Mouse (Mus musculus) limb, embryonic 12.5 days (tissue): ENCODE results near the gene Neurog3. TPM values are rescaled to one million over a fixed set of nuclear protein-coding genes. Genes with fewer than 3 reads are reported as not detected.

Experiments used
- ATAC-seq: fragments of 200-750 bp; cut with Nextera tagmentation; 2 replicates; pipeline ENCODE4 v1.8.0; 2017; ENCODE audit warnings: low read depth, moderate TSS enrichment; ENCODE audit not compliant: insufficient number of reproducible peaks, insufficient read depth, low FRiP score, low TSS enrichment
- H3K27ac ChIP-seq: fragments of 300-500 bp; sonication (generic); 2 replicates; pipeline ENCODE4 v1.5.1; 2016; ENCODE audit warnings: mild to moderate bottlenecking, moderate library complexity
- H3K27me3 ChIP-seq: fragments of 300-500 bp; sonication (generic); 2 replicates; pipeline ENCODE4 v1.6.1; 2016; ENCODE audit warnings: mild to moderate bottlenecking, moderate library complexity
- H3K36me3 ChIP-seq: fragments of 300-500 bp; sonication (generic); 2 replicates; pipeline ENCODE4 v1.6.1; 2016; ENCODE audit warnings: mild to moderate bottlenecking, moderate library complexity
- H3K4me1 ChIP-seq: fragments of 300-500 bp; sonication (generic); replicated peaks from 2 replicates; pipeline ENCODE4 v1.6.1; 2016
- H3K4me2 ChIP-seq: fragments of 300-500 bp; sonication (generic); 2 replicates; pipeline ENCODE4 v1.6.1; 2016; ENCODE audit warnings: mild to moderate bottlenecking, moderate library complexity
- H3K4me3 ChIP-seq: fragments of 300-500 bp; sonication (generic); replicated peaks from 2 replicates; pipeline ENCODE4 v1.5.1; 2016; ENCODE audit warnings: mild to moderate bottlenecking
- H3K9ac ChIP-seq: fragments of 300-500 bp; sonication (generic); replicated peaks from 2 replicates; pipeline ENCODE4 v1.6.1; 2016; ENCODE audit warnings: mild to moderate bottlenecking, moderate library complexity
- H3K9me3 ChIP-seq: fragments of 300-500 bp; sonication (generic); 2 replicates; pipeline ENCODE4 v1.6.1; 2016; ENCODE audit warnings: mild to moderate bottlenecking, moderate library complexity
- WGBS: fragments of 180-500 bp; shearing (Covaris S2); methylation state at CpG from one replicate; pipeline ENCODE4 v1.1.7; 2016; 5-methylcytosine and 5-hydroxymethylcytosine counted together
- polyA plus RNA-seq: library from polyadenylated mRNA; unstranded; fragments of >200 nt; fragmentation: Nextera tagmentation; extraction: Ambion mirVana; gene quantifications from 2 replicates; pipeline ENCODE4 v1.2.1, GENCODE M21; 2016

Gene Neurog3
- not detected in 2 replicates for polyA plus RNA-seq

GRCm38 (mm10) chr10:62132691-62133281 lies at the start of gene Neurog3:
TSS of gene Neurog3 (plus strand) at chr10:62133090.
- WGBS = under 1% methylated on average over 29 of the region's 29 CpGs
- H3K27ac ChIP-seq = no peak within 1 kb of the TSS
- H3K4me1 ChIP-seq = peaks cover 17% of the 10 kb centered on the region
- H3K27me3 ChIP-seq = peaks cover 99% of the 10 kb centered on the region
- H3K9me3 ChIP-seq = no peaks in the 10 kb centered on the region
- no peak for ATAC-seq
- peak within 1 kb of the TSS; percentile 33 for H3K4me3 ChIP-seq
- H3K36me3 ChIP-seq = no peaks in the 10 kb centered on the region
- peak within 1 kb of the TSS; percentile 58 for H3K4me2 ChIP-seq
- no peak within 1 kb of the TSS for H3K9ac ChIP-seq

- ATAC-seq = no peak
- no peak overlapping the region for H3K9ac ChIP-seq
- 57% methylated on average over 2 of the region's 2 CpGs for WGBS
- H3K4me1 ChIP-seq = no peaks in the 10 kb centered on the region
- H3K9me3 ChIP-seq = no peaks in the 10 kb centered on the region
- H3K27me3 ChIP-seq = no peaks in the 10 kb centered on the region
- H3K27ac ChIP-seq = no peak overlapping the region
- no peaks in the 10 kb centered on the region for H3K36me3 ChIP-seq
- no peak overlapping the region for H3K4me3 ChIP-seq
- H3K4me2 ChIP-seq = no peak overlapping the region
These were observed 46.8 kb upstream of the Neurog3 start for GRCm38 (mm10) chr10:62086044-62086443.

- no peak overlapping the region for H3K4me2 ChIP-seq
- no peak overlapping the region for H3K9ac ChIP-seq
- ATAC-seq = no peak
- no peak overlapping the region for H3K27ac ChIP-seq
- H3K4me1 ChIP-seq = no peaks in the 10 kb centered on the region
- no peaks in the 10 kb centered on the region for H3K36me3 ChIP-seq
- H3K9me3 ChIP-seq = no peaks in the 10 kb centered on the region
- 89% methylated on average over 5 of the region's 5 CpGs for WGBS
- no peak overlapping the region for H3K4me3 ChIP-seq
- no peaks in the 10 kb centered on the region for H3K27me3 ChIP-seq
These were observed 46.1 kb upstream of the Neurog3 start for GRCm38 (mm10) chr10:62086826-62087225.

GRCm38 (mm10) chr10:62088411-62088810 lies 44.5 kb upstream of the Neurog3 start:
- Histone ChIP-seq H3K36me3 (no peaks in the 10 kb centered on the region), H3K4me1 (no peaks in the 10 kb centered on the region), H3K4me2 (no peak overlapping the region), H3K4me3 (no peak overlapping the region), H3K9me3 (no peaks in the 10 kb centered on the region), H3K27me3 (no peaks in the 10 kb centered on the region), H3K9ac (no peak overlapping the region), H3K27ac (no peak overlapping the region)
- ATAC-seq = no peak
- 84% methylated on average over 5 of the region's 5 CpGs for WGBS

GRCm38 (mm10) chr10:62089071-62089470 lies 43.8 kb upstream of the Neurog3 start:
- Histone ChIP-seq H3K36me3 (no peaks in the 10 kb centered on the region), H3K4me1 (no peaks in the 10 kb centered on the region), H3K9ac (no peak overlapping the region), H3K27ac (no peak overlapping the region), H3K4me3 (no peak overlapping the region), H3K27me3 (no peaks in the 10 kb centered on the region), H3K9me3 (no peaks in the 10 kb centered on the region), H3K4me2 (no peak overlapping the region)
- WGBS = 61% methylated on average over 7 of the region's 7 CpGs
- ATAC-seq = no peak

- no peaks in the 10 kb centered on the region for H3K4me1 ChIP-seq
- H3K4me2 ChIP-seq = no peak overlapping the region
- H3K27me3 ChIP-seq = no peaks in the 10 kb centered on the region
- no peaks in the 10 kb centered on the region for H3K36me3 ChIP-seq
- H3K27ac ChIP-seq = no peak overlapping the region
- H3K9ac ChIP-seq = no peak overlapping the region
- ATAC-seq = no peak
- H3K4me3 ChIP-seq = no peak overlapping the region
- H3K9me3 ChIP-seq = no peaks in the 10 kb centered on the region
These were observed 43.4 kb upstream of the Neurog3 start for GRCm38 (mm10) chr10:62089486-62089885.

- whole genome bisulfite sequencing = 80% methylated on average over 7 of the region's 7 CpGs
These were observed 39.0 kb upstream of the Neurog3 start for GRCm38 (mm10) chr10:62093903-62094302.

GRCm38 (mm10) chr10:62094401-62094800 lies 38.5 kb upstream of the Neurog3 start:
- no peak overlapping the region for H3K4me3 ChIP-seq

More at GRCm38 (mm10) chr10:62093903-62094302, 39.0 kb upstream of the Neurog3 start:
- no peaks in the 10 kb centered on the region for H3K9me3 ChIP-seq
- ATAC-seq = no peak
- H3K27ac ChIP-seq = no peak overlapping the region
- H3K4me1 ChIP-seq = no peaks in the 10 kb centered on the region
- no peaks in the 10 kb centered on the region for H3K27me3 ChIP-seq
- H3K4me2 ChIP-seq = no peak overlapping the region
- H3K9ac ChIP-seq = no peak overlapping the region
- H3K36me3 ChIP-seq = no peaks in the 10 kb centered on the region
- no peak overlapping the region for H3K4me3 ChIP-seq

GRCm38 (mm10) chr10:62099749-62100403 lies 33.0 kb upstream of the Neurog3 start:
- no peaks in the 10 kb centered on the region for H3K9me3 ChIP-seq
- no peak overlapping the region for H3K9ac ChIP-seq
- H3K36me3 ChIP-seq = no peaks in the 10 kb centered on the region
- H3K4me1 ChIP-seq = peaks cover 25% of the 10 kb centered on the region
- H3K4me3 ChIP-seq = no peak overlapping the region
- ATAC-seq = peak; percentile 43; the same call in 1 of the 2 replicates
- WGBS = 36% methylated on average over 10 of the region's 10 CpGs
- H3K4me2 ChIP-seq = peak overlapping the region; percentile 17; the same call in 1 of the 2 replicates
- H3K27me3 ChIP-seq = peaks cover 17% of the 10 kb centered on the region
- peak overlapping the region; percentile 59; the same call in 1 of the 2 replicates for H3K27ac ChIP-seq

More at GRCm38 (mm10) chr10:62094401-62094800, 38.5 kb upstream of the Neurog3 start:
- no peaks in the 10 kb centered on the region for H3K9me3 ChIP-seq
- 90% methylated on average over 6 of the region's 6 CpGs for WGBS
- 0 out of 2 replicates have a peak, but pooled peaks cover 3% of the 10 kb centered on the region for H3K4me1 ChIP-seq
- no peak overlapping the region for H3K27ac ChIP-seq
- ATAC-seq = no peak
- H3K9ac ChIP-seq = no peak overlapping the region
- no peaks in the 10 kb centered on the region for H3K27me3 ChIP-seq
- no peak overlapping the region for H3K4me2 ChIP-seq
- H3K36me3 ChIP-seq = no peaks in the 10 kb centered on the region

- H3K9ac ChIP-seq = no peak overlapping the region
- H3K9me3 ChIP-seq = no peaks in the 10 kb centered on the region
- H3K4me2 ChIP-seq = peak overlapping the region; percentile 19; the same call in 1 of the 2 replicates
- no peak overlapping the region for H3K27ac ChIP-seq
- no peak overlapping the region for H3K4me3 ChIP-seq
- no peaks in the 10 kb centered on the region for H3K36me3 ChIP-seq
- peaks cover 25% of the 10 kb centered on the region for H3K4me1 ChIP-seq
- 11% methylated on average over 7 of the region's 7 CpGs for WGBS
- peak; percentile 34; the same call in 1 of the 2 replicates for ATAC-seq
- H3K27me3 ChIP-seq = peaks cover 17% of the 10 kb centered on the region
These were observed 31.1 kb upstream of the Neurog3 start for GRCm38 (mm10) chr10:62101504-62102439.
